Mouse (Mus musculus) heart, postnatal 10 days (tissue): ENCODE results near the gene Ercc4. TPM values are rescaled to one million over a fixed set of nuclear protein-coding genes. Genes with fewer than 3 reads are reported as not detected.
A peak's percentile ranks its signal among the peaks of the same experiment; 100 is the strongest.

Source experiments
- DNase-seq, 2 experiments: peaks; one replicate each; pipeline ENCODE4 v3.0.0; 2021
- intact Hi-C: fragments of 180-260 bp; cut with DNase I; formaldehyde crosslinking; loops from one replicate; pipeline ENCODE4 v1.15.1; 2025
- total RNA-seq, 2 experiments: library from RNA; stranded (reverse); gene quantifications; 2 replicates each; pipeline ENCODE4 v1.2.3; 2021

Gene Ercc4
- total RNA-seq, 2 experiments from 2014 or later = 10.4 to 10.8 TPM

GRCm38 (mm10) chr16:13189430-13190107, 80.1 kb downstream of the Ercc4 start:
- peak; percentile 86 to 88 for DNase-seq
- intact Hi-C loops = no loop called here

DNA sequence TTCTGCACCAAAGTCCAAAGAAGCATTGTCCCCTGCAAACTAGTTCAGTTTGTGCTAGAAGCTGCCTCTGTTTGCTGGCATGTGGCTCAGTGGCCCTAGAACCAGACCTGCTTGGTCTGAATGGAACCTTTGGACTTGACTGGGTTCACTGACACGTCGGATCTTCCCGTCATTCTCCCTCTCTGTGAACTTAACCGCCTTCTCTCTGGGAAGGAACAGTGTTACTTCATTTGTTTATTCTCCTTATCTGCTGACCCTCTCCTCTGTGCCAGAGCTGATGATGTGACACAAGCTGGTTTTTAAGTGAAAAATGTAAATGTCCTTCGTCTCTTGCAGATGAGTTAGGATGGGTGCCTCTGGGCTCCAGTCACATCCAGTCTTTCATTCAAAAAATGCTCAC, 81.0 kb downstream of the Ercc4 start:
- intact Hi-C loops = no loop called here

DNA sequence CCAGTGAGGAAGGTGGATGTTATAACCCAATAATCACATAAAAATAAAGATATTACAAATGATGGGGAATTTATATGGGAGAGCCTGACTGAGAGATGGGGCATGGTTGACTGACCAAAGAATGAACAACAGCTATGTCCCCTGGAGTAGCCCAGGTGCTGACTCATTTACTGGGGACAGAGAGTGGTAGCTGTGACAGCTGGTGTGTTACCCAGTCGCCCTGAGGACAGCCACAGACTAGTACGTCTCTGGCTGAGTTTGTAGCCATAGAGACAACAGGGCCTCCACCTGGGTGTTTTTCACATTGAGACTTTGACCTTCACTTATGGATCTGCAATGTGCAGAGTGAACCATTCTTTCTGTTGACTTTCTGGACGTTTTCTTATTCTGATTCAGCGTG, 81.7 kb downstream of the Ercc4 start:
- DNase-seq = no peak
- intact Hi-C loops = no loop called here

More for the DNA sequence above, 81.0 kb downstream of the Ercc4 start:
- DNase-seq = no peak

GRCm38 (mm10) chr16:13193663-13194071, 84.2 kb downstream of the Ercc4 start:
- intact Hi-C loops = no loop called here
- DNase-seq = peak; percentile 75 to 81

DNA sequence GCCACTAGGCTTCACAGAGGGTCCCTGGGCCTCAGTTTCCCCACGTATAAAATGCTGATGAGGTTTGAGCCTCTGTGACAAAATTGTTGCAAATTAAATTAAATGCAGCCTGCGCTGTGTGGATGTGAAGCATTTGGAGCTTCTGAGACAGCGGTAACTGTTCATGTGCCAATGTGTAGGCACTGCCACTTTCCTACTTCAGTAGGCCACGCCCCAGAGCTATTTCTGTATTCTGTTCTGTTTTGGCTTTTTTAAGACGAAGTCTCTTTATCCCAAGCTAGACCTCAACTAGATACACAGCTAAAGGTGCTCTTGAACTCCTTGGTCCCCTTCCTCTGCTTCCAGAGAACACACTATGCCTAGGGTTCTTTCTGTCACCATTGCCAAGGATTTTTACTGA, 85.4 kb downstream of the Ercc4 start:
- DNase-seq = no peak
- intact Hi-C loops = no loop called here

DNA sequence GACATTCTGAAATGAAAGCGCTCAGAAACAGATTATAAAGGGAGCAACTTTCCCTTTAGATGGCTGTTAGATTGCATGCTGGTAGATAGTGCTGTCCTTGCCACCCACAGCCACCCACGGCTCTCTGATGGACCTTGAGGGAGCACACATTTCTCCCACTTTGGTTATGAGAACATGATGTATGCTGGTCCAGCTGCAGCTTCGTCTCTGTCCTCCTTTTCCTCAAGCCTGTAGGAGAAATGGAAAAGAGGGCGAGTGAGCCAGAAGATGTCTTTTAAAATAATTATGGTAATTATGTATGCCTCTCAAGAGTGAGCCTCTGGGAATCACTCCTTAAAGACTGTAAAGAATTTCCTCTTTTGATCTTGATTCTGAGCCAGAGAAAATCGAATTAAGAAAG, 87.1 kb downstream of the Ercc4 start:
- intact Hi-C loops = no loop called here
- DNase-seq = no peak

DNA sequence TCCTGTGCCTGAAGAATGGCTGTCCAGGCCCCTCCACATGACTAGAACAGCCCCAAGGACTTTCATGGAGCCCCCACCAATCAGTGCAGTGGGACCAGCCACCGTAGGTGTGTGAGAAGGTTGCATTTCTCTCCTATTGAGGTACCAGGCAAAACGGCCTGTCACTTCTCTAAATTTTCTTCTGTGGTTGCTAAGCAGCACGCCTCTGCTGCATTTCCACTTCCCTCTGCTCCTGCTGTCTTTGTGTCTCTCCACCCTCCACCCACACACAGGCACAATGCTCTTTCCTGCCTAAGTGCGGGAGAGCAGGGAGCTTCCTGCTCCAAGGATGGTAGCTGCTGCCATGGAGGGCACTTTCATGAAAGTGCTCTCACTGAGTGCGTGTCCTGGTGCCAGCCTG, 87.8 kb downstream of the Ercc4 start:
- DNase-seq = no peak
- intact Hi-C loops = no loop called here

- intact Hi-C loops = loop anchor here (2.0 kb wide), 1 partner anchor 18 kb away; no protein-coding TSS in a partner anchor
- DNase-seq = no peak
Observed at GRCm38 (mm10) chr16:13199204-13199603, 89.7 kb downstream of the Ercc4 start.

Other genes with a start within 250 kb of the Ercc4 start
- 10 to 100 TPM; 36.9 to 40.6 TPM for gene Mrtfb, start 146.8 kb downstream of the Ercc4 start, total RNA-seq